Mouse (Mus musculus) right cerebral cortex, postnatal 14 days (tissue): ENCODE measurements around the gene Ptf1a.

ENCODE experiments used
- DNase-seq: peaks from one replicate; pipeline ENCODE4 v3.0.0; 2022

Gene Ptf1a

DNA sequence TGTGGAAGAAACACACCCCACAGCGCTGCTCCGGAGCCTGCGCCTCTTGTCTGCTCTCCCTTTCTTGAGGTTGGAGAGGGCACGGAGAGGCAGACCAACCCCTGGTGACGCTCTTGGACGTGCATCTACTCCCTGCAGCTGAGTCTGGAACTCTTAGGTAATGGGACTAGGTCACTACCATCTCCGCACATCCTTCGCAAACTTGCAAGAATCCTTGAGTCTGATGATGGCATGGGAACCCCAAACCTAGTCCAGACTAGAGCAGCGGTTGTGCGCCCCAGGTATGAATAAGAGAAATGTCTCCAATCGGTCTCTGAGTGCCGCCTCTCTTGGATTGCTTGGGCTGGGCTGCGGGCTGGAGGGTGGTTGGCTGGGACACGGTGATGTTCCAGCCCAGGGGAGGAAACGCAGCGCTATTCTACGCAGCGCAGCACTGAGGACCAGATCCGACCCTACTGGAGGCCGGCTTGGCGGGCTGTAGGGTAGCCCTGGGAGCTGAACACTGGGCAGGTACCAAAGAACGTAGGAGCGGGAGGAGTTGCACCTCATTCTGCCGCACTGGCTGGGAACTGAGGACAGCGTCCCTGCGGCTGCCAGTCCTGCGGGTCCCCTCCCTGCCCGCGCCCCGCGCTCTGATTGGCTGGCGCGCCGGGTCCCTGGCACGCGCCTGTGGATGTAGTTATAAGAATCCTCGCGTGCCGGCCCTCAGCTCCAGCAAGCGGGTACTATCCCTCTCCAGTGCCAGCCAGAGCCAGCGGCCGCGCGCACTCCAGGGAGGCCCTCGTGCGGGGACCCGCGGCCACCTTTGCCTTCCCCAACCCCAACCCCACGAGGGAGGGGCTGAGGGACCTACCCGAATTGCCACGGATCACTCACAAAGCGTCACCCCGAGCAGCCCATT, at the start of gene Ptf1a:
Gene Ptf1a, plus strand, starts transcription at position 733 of the 901 bp plus-strand sequence.
- DNase-seq, result no peak

DNA sequence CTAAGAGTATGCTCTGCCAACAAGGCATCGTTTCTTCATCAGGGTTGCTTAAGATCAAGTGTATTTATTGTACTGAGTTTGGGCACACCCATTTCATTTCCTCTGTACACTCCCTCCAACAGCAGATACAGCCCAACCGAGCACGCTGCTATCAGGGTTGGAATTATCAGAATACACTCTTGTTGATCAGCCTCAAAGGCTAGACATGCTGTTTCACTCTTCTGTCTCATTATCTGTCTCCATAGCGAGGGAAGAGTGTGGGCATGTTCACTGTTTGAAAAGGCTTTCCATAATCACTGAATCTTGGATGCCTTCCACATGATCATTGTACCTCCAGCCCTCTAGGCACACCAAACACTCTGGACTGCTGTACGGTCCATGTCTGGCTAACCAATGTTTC, 40.1 kb upstream of the Ptf1a start:
- DNase-seq, result no peak

DNA sequence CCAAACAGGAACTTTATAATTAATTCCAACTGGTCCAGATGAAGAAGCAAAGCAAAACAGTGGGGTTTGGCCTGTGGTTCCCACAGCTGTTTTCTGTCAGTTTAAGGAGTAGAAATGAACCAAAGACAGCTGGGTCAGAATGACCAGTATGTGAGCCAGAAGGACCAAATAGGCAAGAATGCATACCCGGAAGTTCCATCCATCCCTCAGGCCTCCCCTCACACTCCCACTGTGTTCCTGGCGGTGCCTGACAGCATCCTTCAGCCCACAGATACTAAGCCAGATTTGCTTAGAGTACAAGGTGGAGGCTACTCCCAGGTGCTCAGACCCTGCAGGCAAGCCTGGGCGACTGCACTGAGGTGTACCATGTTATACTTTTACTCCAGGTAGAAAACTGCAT, 38.9 kb upstream of the Ptf1a start:
- DNase-seq, result no peak

DNA sequence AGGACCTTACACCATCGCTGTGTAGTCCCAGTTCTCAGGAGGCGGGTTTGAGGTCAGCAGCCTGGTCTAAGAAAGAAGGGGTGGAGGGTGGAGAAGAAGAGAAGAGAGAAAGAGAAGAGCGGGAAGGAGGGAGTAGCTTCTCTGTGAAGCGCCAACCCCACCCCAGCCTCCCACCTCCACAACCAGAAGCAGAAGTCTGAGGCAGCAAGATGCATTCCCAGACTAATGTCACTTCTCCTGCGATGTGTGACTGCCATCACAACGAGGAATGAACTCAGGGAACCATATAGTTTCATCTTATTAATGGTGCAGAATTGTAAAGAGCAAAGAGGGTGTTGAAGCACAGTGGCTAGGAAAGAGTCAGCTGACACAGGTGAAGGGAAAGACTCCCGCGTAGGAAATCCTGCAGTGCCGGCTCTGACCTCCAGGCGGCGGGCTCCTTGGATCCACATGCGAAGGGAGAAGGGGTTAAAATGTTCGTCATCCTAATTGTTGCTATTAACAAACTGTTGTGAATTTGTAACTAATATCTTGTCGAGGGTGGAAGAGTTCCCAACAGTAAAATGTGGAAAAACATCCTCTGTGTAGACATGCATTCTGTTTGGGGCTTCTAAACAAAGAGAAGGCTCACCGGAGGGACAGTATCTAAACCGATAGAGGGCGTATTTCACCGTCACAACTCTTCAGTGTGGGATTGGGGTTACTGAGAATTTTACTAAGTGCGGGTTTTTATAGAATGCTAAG, 31.1 kb upstream of the Ptf1a start:
- peak; percentile 73 for DNase-seq

DNA sequence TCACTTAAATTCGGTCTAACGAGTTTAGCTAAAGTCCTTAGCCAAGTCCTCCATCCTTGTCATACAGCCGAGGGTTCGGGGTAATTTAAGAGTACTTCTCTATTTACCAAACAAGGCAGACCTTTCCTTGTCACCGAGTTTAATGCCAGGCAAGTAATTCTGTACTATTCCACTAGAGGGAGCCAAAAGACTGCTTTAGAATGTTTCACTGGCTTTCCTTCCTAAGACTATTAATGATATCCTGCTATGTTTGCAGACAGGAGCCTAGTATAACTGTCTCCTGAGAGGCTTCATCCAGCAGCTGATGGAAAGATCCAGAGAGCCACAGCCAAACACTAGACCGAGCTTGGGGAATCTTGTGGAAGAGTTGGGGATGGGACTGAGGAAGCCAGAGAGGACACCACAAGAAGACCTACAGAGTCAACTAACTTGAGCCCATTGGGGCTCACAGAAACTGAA, 30.4 kb upstream of the Ptf1a start:
- DNase-seq, result no peak

DNA sequence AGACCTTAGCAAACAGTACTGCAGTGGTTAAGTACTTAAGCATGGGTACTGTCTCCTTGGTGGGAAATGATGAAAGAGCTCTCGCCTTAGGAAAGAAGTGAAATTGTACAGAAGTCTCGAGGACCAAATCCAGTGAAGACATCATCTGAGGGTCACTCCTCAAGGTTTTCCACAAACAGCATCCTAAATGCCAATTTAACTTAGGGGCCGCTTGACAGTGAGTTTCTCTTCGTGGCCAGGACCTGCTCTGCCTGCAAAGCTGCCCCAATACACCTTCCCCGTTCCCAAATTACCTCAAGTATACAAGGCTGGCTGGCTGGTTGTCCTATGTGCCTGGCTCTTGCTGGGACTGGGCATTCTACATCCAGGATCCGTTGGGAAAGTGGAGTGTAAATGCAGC, 29.4 kb upstream of the Ptf1a start:
- no peak for DNase-seq

DNA sequence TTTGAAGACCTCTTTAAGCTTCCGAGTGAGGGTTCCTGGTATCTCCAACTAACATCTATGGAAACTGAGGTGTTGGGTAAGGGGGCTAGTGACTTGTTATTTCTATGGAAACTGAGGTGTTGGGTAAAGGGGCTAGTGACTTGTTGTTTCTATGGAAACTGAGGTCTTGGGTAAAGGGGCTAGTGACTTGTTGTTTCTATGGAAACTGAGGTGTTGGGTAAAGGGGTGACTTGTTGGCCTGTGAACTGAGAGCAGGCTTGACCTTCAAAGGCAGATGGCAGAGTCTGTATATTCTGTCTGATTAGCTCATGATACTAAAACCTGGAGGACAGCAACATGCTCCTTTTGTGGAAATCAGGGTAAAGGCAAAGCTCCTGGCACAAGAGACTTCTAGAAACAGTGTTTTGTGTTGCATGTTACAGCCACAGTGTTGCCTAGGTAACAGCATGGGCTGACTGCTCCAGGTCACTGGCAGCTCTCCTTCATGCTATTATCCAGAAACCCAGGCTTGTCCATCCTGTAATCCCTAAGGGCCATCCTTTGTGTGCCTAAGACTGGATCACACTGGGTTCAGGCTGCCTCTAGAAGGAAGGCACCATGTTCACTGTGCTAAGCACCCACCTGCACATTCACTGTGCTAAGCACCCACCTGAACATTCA, 25.6 kb upstream of the Ptf1a start:
- DNase-seq, result no peak

DNA sequence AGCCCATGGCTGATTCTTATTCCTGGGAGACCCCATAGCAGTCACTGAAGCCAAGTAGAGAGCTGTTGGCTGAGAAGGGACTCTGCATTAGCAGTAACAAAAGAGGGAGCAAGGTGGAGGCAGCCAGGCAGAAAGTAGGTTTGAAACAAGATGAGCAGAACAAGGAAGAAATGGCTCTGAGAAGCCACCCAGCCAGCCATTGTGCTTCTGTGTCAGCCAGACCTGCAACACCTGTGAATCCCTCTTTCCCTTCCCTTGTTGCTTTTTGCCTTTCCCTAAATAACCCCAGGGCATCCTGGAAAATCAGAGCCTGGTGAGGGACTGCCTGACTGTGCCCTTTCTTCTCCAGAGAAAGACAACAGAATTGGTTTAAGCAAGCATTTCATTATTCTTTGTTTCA, 23.2 kb upstream of the Ptf1a start:
- no peak for DNase-seq

DNA sequence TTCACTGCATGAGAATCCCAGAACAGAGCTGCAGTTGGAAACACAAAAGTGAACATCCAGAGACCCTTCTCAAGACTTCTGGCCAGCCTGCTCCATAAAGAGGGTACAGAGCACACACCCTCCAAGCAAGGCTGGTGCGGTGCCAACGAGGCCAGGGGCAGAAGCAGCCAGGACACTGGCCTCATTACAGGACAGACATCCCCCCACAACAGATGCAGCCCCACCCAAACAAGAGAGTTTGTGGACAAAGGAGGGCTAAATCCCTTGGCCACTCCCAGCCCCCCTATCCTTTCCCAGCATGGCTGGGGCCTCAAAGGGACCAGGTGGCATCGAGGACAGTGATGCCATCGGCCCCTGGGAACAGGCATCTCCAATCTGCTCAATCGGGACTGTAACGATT, 22.4 kb upstream of the Ptf1a start:
- DNase-seq, result no peak

DNA sequence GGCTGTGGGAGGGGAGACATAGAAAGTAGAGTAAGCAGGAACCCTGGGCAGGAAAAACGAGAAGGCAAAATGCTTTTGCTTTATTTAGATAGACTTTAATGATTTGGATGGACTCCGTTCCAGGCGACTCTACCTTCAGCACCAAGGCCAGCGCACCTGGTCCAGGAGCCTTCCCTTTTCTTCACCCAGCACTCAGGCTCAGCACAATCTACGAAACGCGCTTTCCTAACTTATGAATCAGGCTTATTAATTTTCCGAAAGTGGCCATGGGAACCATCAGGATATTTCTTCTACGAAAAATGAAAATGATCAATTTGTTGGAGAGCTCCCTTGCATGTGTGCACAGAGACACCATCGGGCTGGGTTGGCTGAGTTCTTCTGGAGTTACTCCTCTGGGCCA, 16.4 kb upstream of the Ptf1a start:
- no peak for DNase-seq

DNA sequence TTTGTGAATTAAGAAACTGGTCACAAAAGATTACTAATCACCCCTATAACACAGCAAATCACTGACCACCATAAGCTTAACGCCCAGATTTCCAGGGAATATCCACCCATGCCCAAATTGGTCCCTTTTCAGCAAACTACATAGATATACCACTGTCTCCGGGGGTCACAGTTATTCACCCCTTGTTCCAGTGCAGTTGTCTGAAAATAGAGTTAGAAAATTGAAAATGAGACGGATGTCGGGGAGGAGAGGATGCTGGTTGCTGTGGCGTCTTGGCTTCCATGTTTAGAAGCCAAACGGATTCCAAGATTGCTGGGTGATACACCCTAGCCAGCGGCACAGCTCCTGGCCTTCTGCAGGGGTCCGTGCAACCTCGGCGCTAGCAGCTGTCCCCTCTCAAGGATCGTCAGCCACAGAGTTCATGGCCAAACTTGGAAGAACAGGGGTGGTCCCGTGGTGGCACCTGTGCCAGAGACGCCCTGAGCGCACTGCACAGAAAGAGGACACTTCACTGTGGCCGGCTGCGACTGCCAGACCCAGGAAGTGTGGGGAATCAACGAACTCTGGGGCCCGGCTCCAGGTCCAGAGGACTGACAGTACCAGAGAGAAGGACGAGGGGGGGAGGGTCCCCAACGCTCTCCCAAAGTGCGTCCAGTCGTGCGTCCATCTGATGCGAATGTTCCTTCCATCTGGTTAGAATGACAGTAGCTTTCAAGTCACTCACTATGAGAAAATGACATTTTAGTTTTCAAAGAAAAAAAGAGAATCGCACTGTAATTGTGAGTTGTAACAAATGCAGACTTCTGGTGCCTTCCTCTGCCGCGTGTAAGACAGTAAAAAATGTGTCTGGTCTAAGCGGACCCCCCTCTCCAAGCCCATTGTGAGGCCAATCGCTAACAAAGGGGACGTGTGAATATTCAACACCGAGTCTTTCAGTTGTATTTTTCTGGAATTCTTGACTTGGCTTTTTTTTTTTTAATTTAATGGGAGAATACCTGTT, 15.5 kb upstream of the Ptf1a start:
- DNase-seq, result no peak

DNA sequence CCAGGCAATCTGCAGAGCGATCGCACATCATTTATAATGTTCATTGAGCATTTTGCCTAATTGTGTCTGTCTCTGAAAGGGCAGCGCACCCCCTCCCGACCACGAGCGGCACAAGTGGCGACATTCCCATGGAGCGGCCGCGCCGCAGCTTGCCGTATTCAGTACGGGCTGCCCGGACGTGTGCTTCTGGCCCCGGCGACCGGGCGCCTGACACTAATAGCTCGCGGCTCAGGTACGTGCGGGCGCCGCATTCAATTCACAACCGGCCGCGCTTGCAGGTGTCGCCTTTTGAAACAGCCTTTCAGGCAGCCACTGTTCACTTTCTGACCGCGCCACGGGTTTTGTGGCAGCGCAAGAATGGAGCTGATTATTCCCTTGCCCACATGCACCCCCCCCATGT, 14.7 kb upstream of the Ptf1a start:
- no peak for DNase-seq

DNA sequence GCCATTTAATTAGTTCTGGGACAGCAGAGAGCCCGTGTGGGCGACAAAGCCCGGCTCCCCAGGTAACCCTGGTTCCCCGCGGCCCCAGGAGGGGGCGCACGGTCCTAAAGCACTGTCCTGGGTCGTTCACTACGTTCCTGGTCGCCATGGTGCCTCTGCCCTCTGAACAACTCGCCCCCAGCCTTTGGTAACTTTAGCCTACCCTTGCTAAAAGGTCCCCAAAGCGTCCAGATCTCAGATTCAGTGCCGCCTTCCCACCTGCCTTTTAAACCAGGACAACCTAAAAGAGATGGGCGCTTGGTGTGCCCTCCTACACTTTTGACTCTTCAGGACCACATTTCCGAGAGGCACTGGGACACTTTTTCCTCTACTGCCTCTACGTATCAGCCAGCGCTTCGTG, 14.3 kb upstream of the Ptf1a start:
- no peak for DNase-seq

DNA sequence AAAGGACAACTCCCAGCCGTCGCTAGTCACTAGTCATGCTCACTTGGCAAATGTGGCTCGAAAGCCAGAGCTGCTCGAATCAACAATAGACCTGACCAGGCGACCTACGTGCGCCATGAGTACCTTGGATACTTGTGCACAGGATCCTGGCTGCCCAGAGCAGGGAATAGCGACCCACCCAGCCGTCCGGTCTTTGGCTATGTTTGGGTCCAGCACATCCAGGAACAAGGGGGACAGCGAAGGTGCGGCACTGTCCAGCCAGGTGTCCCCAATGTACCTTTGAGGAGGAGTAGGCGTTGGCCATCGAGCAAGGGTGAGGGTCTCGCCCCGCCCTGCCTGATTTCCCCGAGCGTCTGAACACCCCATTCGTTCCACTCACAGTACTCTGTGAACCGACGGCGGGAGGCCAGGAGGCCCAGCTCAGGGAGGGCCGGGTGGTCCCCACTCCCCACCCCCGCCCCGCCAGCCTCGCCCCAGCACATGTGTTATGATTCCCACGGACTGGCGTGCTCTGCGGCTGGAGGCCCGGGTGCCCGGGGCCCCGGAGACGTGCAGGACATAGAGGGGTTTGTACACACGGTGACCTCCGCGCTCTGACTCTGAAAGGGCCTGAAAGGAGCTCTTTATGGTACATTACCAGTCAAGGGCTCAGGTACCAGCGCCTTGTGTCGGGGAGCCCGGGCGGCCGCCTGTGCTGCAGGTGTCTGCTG, 13.7 kb upstream of the Ptf1a start:
- DNase-seq, result no peak

DNA sequence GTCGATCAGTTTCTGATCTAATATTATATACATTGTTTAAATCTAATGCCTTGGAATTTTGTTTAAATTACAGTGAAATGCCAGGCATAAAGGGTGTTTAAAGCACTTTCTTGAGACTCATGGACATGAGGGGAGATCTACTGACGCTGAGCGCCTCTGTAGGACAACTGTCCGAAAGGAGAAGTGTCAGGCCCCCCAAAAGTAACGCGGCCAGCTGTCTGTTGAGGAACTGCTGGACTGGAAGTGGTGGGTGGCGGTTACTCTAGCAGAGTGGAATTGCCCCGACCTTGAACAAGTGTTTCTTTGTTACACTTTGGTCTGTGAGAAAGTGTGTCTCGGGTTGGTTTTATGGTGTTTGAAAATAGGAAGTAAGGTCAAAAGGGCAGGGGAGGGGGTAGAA, 1.1 kb upstream of the Ptf1a start:
- no peak for DNase-seq

DNA sequence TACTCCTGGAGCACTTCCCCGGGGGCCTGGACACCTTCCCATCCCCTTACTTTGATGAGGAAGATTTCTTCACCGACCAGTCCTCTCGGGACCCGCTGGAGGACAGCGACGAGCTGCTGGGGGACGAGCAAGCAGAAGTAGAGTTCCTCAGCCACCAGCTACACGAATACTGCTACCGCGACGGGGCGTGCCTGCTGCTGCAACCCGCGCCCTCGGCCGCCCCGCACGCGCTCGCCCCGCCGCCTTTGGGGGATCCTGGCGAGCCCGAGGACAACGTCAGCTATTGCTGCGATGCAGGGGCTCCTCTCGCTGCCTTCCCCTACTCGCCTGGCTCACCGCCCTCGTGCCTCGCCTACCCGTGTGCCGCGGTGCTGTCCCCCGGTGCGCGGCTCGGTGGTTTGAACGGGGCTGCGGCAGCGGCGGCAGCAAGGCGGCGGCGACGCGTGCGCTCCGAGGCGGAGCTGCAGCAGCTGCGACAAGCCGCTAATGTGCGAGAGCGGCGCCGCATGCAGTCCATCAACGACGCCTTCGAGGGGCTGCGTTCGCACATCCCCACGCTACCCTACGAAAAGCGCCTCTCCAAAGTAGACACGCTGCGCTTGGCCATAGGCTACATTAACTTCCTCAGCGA, 523 bp downstream of the Ptf1a start:
- no peak for DNase-seq

DNA sequence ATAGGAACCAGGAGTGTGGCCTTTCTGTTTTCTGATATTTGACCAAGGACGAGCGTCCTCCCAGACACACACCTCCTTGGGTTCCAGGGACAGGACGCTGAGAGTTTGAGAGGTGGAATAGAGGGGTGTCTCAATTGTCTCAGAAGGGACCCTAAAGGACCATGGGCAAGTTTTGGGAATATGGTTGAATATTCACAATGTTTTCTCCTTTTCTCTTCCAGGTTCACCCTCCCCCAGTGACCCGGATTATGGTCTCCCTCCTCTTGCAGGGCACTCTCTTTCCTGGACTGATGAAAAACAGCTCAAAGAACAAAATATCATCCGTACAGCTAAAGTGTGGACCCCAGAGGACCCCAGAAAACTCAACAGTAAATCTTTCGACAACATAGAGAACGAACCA, 1.3 kb downstream of the Ptf1a start:
- no peak for DNase-seq

DNA sequence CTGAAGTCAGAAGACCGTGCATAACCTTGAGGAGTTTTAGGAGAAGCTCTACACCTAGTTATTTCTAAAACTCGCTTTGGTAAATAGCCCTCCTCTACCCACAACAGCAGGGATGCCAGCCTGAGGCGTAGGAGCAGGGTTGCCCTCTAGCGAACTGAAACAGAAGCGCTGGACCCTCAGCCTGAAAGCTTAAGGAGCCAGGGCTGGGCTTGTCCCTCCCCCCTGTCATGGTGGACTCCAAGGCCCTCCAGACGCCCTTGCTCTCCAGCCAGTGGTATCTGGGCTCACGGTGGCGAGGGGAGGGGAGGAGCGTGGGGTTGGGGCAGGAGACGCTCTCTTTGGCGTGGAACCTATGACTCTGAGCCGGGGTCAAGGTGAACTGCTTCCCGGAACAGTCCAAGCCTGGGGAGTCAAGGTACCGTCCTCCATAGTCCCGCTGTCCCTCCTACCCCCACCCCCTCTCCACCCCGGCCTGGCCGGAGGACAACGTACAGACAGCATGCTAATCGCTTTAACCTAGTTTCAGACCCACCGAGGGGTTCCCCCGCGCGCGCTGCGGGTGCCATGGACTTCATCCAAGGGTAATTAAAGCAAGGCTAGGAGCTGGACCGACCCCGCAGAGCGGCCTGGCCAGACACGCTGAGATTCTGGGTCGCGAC, 2.7 kb downstream of the Ptf1a start:
- no peak for DNase-seq

DNA sequence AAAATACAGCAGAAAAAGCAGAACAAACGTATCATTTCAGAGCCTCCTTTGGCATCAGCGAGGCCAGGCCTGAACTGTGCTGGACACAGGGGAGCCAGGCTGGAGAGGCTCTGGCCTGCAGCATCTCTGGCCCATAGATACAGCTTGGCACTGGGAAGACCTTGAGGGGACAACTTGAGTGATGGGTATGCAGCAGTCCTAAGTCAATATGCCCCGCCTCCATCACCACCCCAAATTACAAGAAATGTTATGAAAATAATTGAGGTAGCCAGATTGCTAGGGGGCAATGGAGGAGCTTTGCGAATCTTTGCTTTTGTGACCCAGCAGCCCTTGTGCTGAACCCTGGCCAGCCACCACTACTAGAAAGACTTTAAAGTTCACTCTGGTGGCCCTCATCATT, 3.8 kb downstream of the Ptf1a start:
- no peak for DNase-seq

DNA sequence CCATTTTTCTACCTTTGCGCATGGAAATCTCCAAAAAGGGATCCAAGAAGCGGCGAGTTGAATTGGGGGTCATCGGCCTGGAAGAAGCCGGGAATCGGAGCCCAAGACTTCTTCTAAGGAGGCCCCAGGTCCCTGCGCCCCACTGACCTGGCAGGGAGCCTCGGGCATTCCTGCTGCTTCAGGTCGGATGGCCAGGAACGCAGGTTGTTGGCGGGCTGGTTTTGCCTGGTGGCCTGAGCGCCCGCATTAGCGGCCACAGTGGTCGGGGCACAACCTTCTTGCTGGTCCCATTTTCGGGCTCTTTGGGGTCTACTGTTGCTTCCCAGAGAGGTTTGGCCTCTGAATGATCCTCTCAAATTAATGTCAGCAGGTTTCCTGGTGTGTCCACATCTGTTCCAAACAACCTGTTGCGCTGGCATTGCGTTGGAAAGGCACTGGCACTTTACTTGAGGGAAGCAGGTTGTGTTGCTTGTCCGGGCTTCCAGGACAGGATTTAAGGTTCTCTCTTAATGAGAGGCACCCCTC, 7.1 kb downstream of the Ptf1a start:
- DNase-seq, result no peak
